Mouse (Mus musculus) midbrain, embryonic 15.5 days (tissue): ENCODE measurements at regions not wholly inside any gene's neighbourhood (a gene's known extent, or its start where the extent isn't known, plus 50 kb on each side); places are given as distances from the start of the nearest gene placed in this dataset.

Experiments used
- ATAC-seq: fragments of 200-750 bp; cut with Nextera tagmentation; replicated peaks from 2 replicates; pipeline ENCODE4 v1.8.0; 2017; ENCODE audit warnings: moderate TSS enrichment
- H3K27ac ChIP-seq: fragments of 300-500 bp; sonication (generic); 2 replicates; pipeline ENCODE4 v1.5.1; 2015; ENCODE audit warnings: mild to moderate bottlenecking, inconsistent platforms
- H3K27me3 ChIP-seq: fragments of 300-500 bp; sonication (generic); replicated peaks from 2 replicates; pipeline ENCODE4 v1.6.1; 2015; ENCODE audit warnings: inconsistent platforms
- H3K36me3 ChIP-seq: fragments of 300-500 bp; sonication (generic); replicated peaks from 2 replicates; pipeline ENCODE4 v1.6.1; 2015; ENCODE audit warnings: inconsistent platforms
- H3K4me1 ChIP-seq: fragments of 300-500 bp; sonication (generic); 2 replicates; pipeline ENCODE4 v1.6.1; 2015; ENCODE audit warnings: inconsistent platforms
- H3K4me2 ChIP-seq: fragments of 300-500 bp; sonication (generic); 2 replicates; pipeline ENCODE4 v1.6.1; 2015; ENCODE audit warnings: inconsistent platforms, mild to moderate bottlenecking, moderate library complexity
- H3K4me3 ChIP-seq: fragments of 300-500 bp; sonication (generic); 2 replicates; pipeline ENCODE4 v1.5.1; 2015; ENCODE audit warnings: mild to moderate bottlenecking, inconsistent platforms
- H3K9ac ChIP-seq: fragments of 300-500 bp; sonication (generic); 2 replicates; pipeline ENCODE4 v1.6.1; 2015; ENCODE audit warnings: mild to moderate bottlenecking, inconsistent platforms
- H3K9me3 ChIP-seq: fragments of 300-500 bp; sonication (generic); 2 replicates; pipeline ENCODE4 v1.6.1; 2016; ENCODE audit warnings: inconsistent platforms
- WGBS: fragments of 180-500 bp; shearing (Covaris S2); methylation state at CpG from one replicate; pipeline ENCODE4 v1.1.7; 2015; ENCODE audit warnings: mixed read lengths; 5-methylcytosine and 5-hydroxymethylcytosine counted together

DNA sequence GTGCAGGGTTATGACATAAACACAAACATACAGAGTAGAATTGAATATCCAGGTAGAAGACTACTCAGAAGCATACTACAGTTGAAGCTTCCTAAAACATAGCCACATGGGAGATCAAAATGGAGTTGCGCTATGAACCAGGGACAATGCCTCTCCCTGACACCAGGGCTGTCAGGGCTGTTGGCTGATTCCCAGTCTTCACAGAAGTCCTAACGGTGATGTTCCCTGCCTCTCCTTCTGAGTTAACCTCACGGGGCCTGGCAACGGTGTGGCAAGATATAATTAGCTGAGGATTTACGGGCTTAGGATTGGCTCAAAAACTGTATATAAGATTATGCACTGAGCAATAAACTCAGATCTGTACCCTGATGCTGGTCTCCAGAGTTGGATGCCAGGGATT is 66.4 kb upstream of the Tspan8 start:
- H3K4me3 ChIP-seq: no peak overlapping the region
- 67% methylated on average over 5 of the region's 5 CpGs for WGBS
- H3K4me1 ChIP-seq: no peaks in the 10 kb centered on the region
- no peaks in the 10 kb centered on the region for H3K36me3 ChIP-seq
- H3K9ac ChIP-seq: no peak overlapping the region
- H3K9me3 ChIP-seq: no peaks in the 10 kb centered on the region
- H3K27ac ChIP-seq: no peak overlapping the region
- no peaks in the 10 kb centered on the region for H3K27me3 ChIP-seq
- no peak overlapping the region for H3K4me2 ChIP-seq
- ATAC-seq: no peak

DNA sequence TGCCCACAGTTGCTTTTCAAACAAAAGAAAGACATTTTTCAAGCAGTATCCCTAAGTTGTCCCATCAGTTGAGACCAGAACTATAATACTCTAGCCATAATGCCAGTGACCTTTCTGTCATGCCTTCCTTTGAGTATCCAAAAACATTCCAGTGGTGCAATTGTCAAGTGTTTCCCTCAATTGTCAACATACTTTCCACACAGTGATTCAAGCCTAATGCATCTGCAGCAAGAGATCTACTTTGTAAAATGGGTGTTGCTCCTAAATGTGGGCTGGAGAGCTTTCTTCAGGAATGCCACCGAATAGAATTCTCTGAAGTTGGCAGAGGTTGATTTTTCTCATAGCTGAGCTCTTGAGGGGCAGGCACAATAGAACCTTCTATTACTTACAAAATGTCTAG is 58.0 kb upstream of the Tspan8 start:
- Histone ChIP-seq H3K4me2 (no peak overlapping the region), H3K27ac (no peak overlapping the region), H3K4me1 (no peaks in the 10 kb centered on the region), H3K27me3 (no peaks in the 10 kb centered on the region), H3K9ac (no peak overlapping the region), H3K4me3 (no peak overlapping the region), H3K36me3 (no peaks in the 10 kb centered on the region), H3K9me3 (no peaks in the 10 kb centered on the region)
- no peak for ATAC-seq
- WGBS: 82% methylated on average over 1 of the region's 1 CpGs
